Mouse (Mus musculus): ENCODE results near the gene Cdk4.

GRCm38 (mm10) chr10:127059174-127059967, 4.0 kb upstream of the Cdk4 start:
- TF ChIP-seq CTCF (IDR thresholded peaks at IDR 0.05; ENCODE audit: borderline replicate concordance, insufficient read depth, low read depth, low read length) (no peak), POLR2A (IDR thresholded peaks at IDR 0.05; ENCODE audit: borderline replicate concordance, insufficient read depth, low read length) (no peak)

Data from cerebellum, adult 2 months (tissue).